Mouse (Mus musculus) lung, postnatal 36 days (tissue): ENCODE results near the gene Ttc27.
A peak's percentile ranks its signal among the peaks of the same experiment; 100 is the strongest.

Experiments
- DNase-seq: peaks from one replicate; pipeline ENCODE4 v3.0.0; 2022; ENCODE audit warnings: mixed read lengths

Gene Ttc27

GRCm38 (mm10) chr17:74888836-74889534 lies 171.5 kb downstream of the Ttc27 start:
- DNase-seq, result no peak

- no peak for DNase-seq
These were observed 172.1 kb downstream of the Ttc27 start for GRCm38 (mm10) chr17:74889535-74890117.

DNA sequence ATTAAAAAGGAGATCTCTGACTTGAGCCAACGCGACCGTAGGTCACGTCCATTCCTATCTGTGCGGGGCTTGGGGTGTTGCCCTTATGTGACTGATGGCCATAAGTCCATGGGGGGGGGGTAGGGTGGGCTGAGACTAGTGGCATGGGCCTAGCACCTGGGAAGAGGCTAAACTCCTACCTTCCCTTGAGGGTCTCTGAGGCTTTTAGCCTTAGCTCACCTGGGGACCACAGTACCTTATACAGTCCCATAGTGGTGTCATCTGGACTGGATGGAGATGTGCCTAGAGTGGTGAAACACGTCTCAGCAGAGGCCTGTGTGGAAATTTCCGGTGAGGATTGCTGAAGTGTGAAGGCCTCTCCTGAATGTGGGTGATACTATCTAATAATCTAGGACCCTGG lies 184.9 kb downstream of the Ttc27 start:
- DNase-seq, result no peak

- DNase-seq, result peak; percentile 56
These were observed 186.1 kb downstream of the Ttc27 start for GRCm38 (mm10) chr17:74903411-74904331.

DNA sequence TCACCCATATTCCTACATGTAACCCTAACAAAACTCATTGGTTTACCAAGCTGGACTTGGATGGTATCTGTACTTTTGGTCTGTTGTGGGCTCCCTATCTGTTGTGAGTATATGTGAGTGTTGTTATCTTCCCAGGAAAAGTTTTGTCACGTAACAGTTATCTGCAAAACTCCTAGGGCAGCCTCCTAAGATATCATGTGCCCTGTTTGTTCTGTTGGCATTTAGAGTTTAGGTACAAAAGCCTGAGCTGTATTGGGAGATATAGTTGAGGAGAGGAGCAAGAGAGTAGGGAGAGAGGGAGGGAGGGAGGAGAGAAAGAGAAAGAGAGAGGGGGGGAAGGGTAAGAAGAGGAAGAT lies 186.8 kb downstream of the Ttc27 start:
- DNase-seq, result no peak

DNA sequence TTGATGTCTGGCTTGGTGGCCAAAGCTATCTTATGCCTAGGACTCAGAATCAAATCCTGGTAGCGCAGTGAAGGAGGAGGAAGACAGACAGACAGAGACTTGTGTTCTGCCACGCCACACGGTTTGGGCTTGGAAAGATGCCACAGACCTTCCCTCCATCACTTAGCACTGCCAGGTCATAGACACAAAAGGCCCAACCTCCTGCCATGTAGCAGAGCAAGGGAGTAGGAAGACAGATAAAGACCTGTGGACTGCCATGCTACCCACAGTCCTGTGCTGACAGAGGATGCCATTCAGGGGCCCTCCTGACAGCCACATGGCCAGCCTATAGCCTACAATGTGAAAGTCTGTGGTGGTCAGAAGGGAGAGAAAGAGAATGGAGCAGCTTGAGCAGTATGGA lies 187.4 kb downstream of the Ttc27 start:
- no peak for DNase-seq

GRCm38 (mm10) chr17:74912995-74913394 lies 195.5 kb downstream of the Ttc27 start:
- no peak for DNase-seq
